Mouse (Mus musculus) kidney, adult 2 months (tissue): ENCODE measurements around the gene Irf2bpl. TPM values are rescaled to one million over a fixed set of nuclear protein-coding genes. Genes with fewer than 3 reads are reported as not detected.

ENCODE experiments used
- DNase-seq: peaks from one replicate; pipeline ENCODE4 v3.0.0; 2021
- H3K27ac ChIP-seq: fragments of 200-500 bp; 2 replicates; pipeline ENCODE4 v1.5.1; 2012; ENCODE audit warnings: low read depth, low read length, control low read depth, inconsistent platforms; ENCODE audit not compliant: insufficient read depth
- H3K27me3 ChIP-seq: fragments of 200-500 bp; replicated peaks from 2 replicates; pipeline ENCODE4 v1.6.1; 2012; ENCODE audit warnings: mild to moderate bottlenecking, moderate library complexity, low read length, inconsistent platforms; ENCODE audit not compliant: control insufficient read depth, insufficient read depth
- H3K36me3 ChIP-seq: fragments of 200-500 bp; 2 replicates; pipeline ENCODE4 v1.6.1; 2012; ENCODE audit warnings: mild to moderate bottlenecking, moderate library complexity, low read length, inconsistent platforms; ENCODE audit not compliant: control insufficient read depth, insufficient read depth
- H3K4me1 ChIP-seq: fragments of 200-500 bp; 2 replicates; pipeline ENCODE4 v1.6.1; 2011; ENCODE audit warnings: low read length; ENCODE audit not compliant: control insufficient read depth, insufficient read depth
- H3K4me3 ChIP-seq: fragments of 200-500 bp; 2 replicates; pipeline ENCODE4 v1.5.1; 2011; ENCODE audit warnings: mild to moderate bottlenecking, low read depth, low read length, control low read depth; ENCODE audit not compliant: insufficient read depth
- CTCF ChIP-seq: fragments of 200-500 bp; conservative IDR thresholded peaks from 2 replicates; pipeline ENCODE4 v1.5.1; 2011; ENCODE audit warnings: low read depth, mild to moderate bottlenecking, control low read depth, low read length, moderate library complexity, mixed read lengths; ENCODE audit not compliant: insufficient read depth, insufficient read length
- POLR2A ChIP-seq: fragments of 200-500 bp; IDR thresholded peaks from one replicate; pipeline ENCODE4 v1.6.1; 2011; ENCODE audit warnings: low read depth, low read length, control low read depth
- WGBS: fragments of 180-500 bp; shearing (Covaris S2); methylation state at CpG from one replicate; pipeline ENCODE4 v1.1.7; 2018; 5-methylcytosine and 5-hydroxymethylcytosine counted together
- polyA plus RNA-seq: library from polyadenylated mRNA; depleted of rRNA; stranded (reverse); fragments of >200 nt; gene quantifications from 2 replicates; pipeline ENCODE4 v1.2.3, GENCODE M21; 2012

The Irf2bpl gene
- polyA plus RNA-seq, 1 experiment, result 22.0 TPM

DNA sequence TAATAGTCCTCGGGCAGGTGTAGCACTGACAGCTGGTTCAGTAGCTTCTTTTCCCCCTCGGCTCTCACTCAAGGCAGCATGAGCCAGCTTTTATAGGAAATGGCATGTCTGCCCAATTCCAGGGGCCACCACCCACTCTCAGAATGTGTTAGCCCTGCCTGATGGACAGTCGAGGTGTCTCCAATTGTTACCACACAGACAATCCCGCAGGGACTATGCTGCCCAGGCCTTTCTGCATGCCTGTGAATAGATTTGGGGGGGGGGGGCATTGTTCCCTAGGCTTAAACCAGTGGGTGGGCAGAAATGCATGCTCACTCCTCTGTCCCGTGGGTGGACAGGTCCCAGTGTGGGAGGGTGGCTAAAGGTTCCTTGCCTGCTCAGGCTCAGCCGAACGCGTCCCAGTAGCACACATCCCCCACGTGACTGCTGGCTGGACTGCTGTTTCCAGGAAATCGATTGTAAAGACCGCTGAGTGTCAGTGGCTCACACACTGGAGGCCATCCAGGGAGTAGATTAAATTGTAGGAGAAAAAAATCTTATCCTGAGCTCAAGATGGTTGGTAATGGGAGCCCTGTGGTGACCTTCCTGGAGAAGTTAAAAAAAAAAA lies 33.9 kb upstream of the Irf2bpl start:
- TF ChIP-seq CTCF (no peak), POLR2A (no peak)
- peaks cover 15% of the 10 kb centered on the region for H3K4me1 ChIP-seq
- WGBS, result 21% methylated on average over 11 of the region's 11 CpGs
- peak; percentile 85 for DNase-seq
- H3K4me3 ChIP-seq, result no peak overlapping the region
- peak overlapping the region; percentile 94 for H3K27ac ChIP-seq
- no peaks in the 10 kb centered on the region for H3K27me3 ChIP-seq
- no peaks in the 10 kb centered on the region for H3K36me3 ChIP-seq

DNA sequence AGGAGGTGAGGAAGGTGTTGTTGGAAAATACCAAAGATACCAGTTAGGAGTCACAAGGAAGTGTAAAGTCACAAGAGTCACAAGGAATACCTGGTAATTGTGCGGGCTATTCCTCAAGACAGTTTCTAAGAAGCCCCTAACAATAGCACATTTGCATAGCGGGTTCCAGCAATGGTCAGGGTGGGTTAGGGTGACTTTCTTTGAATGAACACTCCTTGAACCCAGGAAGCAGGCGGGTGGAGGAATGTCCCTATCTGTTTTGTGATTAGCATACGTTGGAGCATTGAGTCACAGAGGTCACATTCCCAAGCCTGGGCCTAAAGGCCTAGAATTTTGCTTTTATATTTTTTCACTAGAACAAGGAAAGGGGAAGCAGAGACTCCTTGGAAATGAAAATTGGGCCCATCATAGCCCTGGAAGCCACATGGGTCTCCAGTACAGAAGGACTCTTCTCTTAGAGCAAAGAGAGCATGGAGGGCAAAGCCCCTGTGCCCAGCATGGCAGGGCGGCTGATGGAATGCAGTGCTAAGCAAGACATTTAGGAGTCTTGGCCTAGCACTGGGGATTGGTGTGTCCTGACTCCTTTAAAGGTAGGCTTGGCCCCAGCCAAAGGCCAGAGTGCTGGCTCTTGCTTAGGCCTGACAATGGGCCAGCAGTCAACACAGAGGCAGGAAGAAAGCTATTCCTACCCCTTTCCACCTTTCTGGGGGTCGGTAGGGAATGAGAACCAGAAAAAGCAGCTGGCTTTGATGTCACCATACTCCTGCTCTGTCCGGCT lies 32.4 kb upstream of the Irf2bpl start:
- Histone ChIP-seq H3K27ac (no peak overlapping the region), H3K4me1 (peaks cover 12% of the 10 kb centered on the region), H3K36me3 (no peaks in the 10 kb centered on the region), H3K27me3 (no peaks in the 10 kb centered on the region), H3K4me3 (no peak overlapping the region)
- no peak for TF ChIP-seq POLR2A
- TF ChIP-seq CTCF, result no peak
- no peak for DNase-seq
- WGBS, result 87% methylated on average over 7 of the region's 7 CpGs

GRCm38 (mm10) chr12:86915617-86916016 lies 31.0 kb upstream of the Irf2bpl start:
- H3K27ac ChIP-seq, result no peak overlapping the region
- no peaks in the 10 kb centered on the region for H3K36me3 ChIP-seq
- DNase-seq, result no peak
- no peak overlapping the region for H3K4me3 ChIP-seq
- H3K27me3 ChIP-seq, result no peaks in the 10 kb centered on the region
- TF ChIP-seq CTCF (no peak), POLR2A (no peak)
- peaks cover 12% of the 10 kb centered on the region for H3K4me1 ChIP-seq
- 83% methylated on average over 7 of the region's 7 CpGs for WGBS

GRCm38 (mm10) chr12:86914756-86915155 lies 30.2 kb upstream of the Irf2bpl start:
- no peak for TF ChIP-seq CTCF
- no peak for TF ChIP-seq POLR2A
- no peaks in the 10 kb centered on the region for H3K36me3 ChIP-seq
- no peak overlapping the region for H3K4me3 ChIP-seq
- 70% methylated on average over 6 of the region's 6 CpGs for WGBS
- H3K27ac ChIP-seq, result no peak overlapping the region
- no peaks in the 10 kb centered on the region for H3K27me3 ChIP-seq
- no peak for DNase-seq
- H3K4me1 ChIP-seq, result peaks cover 12% of the 10 kb centered on the region

GRCm38 (mm10) chr12:86914351-86914750 lies 29.8 kb upstream of the Irf2bpl start:
- DNase-seq, result no peak
- Histone ChIP-seq H3K4me3 (no peak overlapping the region), H3K27ac (no peak overlapping the region), H3K36me3 (no peaks in the 10 kb centered on the region), H3K4me1 (peaks cover 11% of the 10 kb centered on the region), H3K27me3 (no peaks in the 10 kb centered on the region)
- TF ChIP-seq CTCF, result no peak
- TF ChIP-seq POLR2A, result no peak
- WGBS, result 57% methylated on average over 2 of the region's 2 CpGs

DNA sequence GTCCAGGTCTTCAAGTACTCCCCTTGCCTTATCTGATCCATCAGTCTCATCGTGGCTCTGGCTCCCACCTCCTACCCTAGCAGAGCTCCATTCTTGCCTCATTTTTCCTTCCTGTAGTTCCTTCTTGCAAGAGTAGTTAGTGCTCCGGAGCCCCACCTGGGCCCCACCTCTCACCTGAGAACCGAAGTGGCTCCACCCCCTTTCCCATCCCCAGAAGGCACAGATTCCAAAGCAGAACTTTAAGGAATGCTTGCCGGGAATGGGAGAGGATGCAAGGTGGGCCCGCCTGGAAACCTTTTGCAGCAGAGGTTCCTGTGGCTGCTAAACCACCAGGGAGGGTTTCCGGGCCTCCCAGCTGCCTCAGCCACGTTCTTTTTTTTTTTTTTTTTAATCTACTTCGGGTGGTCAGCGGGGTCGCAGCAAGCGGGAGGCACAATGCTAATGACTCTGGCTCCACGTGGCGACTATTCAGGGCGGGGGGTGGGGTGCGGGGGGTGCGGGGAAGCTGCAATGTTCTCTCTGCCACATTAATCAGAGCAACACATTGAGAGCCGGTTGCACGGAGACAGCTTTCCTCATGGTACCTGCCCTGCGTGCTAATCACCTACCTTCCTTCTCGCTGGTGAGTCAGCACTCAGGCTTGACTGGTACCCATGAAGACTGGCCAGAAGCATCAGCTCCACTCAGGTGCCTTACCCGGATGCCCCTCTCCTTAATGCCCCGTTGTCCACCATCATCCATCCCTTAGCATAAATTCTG lies 27.9 kb upstream of the Irf2bpl start:
- no peak for DNase-seq

More for the DNA sequence above, 27.9 kb upstream of the Irf2bpl start:
- Histone ChIP-seq H3K27ac (no peak overlapping the region), H3K27me3 (no peaks in the 10 kb centered on the region), H3K4me3 (no peak overlapping the region), H3K36me3 (no peaks in the 10 kb centered on the region), H3K4me1 (no peaks in the 10 kb centered on the region; the same call in 1 of the 2 replicates)
- TF ChIP-seq CTCF (no peak), POLR2A (no peak)
- 13% methylated on average over 22 of the region's 22 CpGs for WGBS
